Mouse (Mus musculus) right cerebral cortex, postnatal 25 days (tissue): ENCODE results near the gene Gm15114.
"Not testable (repeated sequence)": the region's sequence is repeated elsewhere in the genome, so short reads cannot be mapped to it uniquely, and the experiment has no call there.

ENCODE experiments used
- DNase-seq: peaks from one replicate; pipeline ENCODE4 v3.0.0; 2022

Gene Gm15114

GRCm38 (mm10) chrX:148488649-148489048, at the start of gene Gm15114:
Gene Gm15114 (plus strand): TSS chrX:148488949.
- DNase-seq: not testable (repeated sequence)
